Mouse (Mus musculus) urinary bladder, adult 2 months (tissue): ENCODE data around the gene Chic1. TPM values are rescaled to one million over a fixed set of nuclear protein-coding genes. Genes with fewer than 3 reads are reported as not detected.
A peak's percentile ranks its signal among the peaks of the same experiment; 100 is the strongest.

Experiments
- DNase-seq: peaks from one replicate; pipeline ENCODE4 v3.0.0; 2022; ENCODE audit warnings: low spot score
- polyA plus RNA-seq: library from polyadenylated mRNA; depleted of rRNA; stranded (reverse); fragments of >200 nt; gene quantifications from 2 replicates; pipeline ENCODE4 v1.2.3, GENCODE M21; 2012; rRNA removed

The Chic1 gene
- polyA plus RNA-seq = 3.4 and 3.8 TPM in 2 replicates

DNA sequence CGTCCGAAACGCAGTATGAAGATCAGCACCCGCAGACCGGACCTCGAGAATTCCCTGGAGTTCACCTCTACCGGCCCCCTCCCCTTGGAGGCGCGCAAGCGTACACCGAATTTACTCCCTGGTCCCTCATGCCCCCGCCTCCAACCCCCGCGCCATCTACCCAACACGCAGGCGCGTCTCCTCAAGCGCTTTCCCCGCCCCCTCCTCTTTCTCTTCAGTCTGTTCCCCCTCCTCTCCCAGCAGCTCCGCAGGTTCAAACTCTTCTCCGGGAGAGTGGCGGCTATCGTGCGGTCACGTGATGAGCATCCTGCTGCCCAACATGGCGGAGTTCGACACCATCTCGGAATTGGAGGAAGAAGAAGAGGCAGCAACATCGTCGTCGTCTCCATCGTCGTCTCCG is at the start of gene Chic1:
Chic1 (plus strand) TSS at position 190 of the 400 bp plus-strand sequence.
- DNase-seq = peak; percentile 29

DNA sequence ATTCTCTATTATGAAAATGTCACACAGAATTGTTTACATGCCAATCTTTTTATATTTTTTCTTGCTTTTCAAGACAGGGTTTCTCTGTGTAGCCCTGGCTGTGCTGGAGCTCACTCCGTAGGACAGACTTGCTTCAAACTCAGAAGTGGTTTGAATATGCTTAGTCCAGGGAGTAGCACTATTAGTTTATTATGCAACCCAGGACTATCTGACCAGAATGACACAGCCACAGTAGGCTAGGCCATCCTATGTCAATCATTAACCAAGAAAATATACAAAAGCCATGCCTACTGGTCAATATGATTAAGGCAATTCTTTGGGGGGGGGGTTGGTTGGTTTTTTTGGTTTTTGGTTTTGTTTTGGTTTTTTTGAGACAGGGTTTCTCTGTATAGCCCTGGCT is 48.0 kb upstream of the Chic1 start:
- no peak for DNase-seq

DNA sequence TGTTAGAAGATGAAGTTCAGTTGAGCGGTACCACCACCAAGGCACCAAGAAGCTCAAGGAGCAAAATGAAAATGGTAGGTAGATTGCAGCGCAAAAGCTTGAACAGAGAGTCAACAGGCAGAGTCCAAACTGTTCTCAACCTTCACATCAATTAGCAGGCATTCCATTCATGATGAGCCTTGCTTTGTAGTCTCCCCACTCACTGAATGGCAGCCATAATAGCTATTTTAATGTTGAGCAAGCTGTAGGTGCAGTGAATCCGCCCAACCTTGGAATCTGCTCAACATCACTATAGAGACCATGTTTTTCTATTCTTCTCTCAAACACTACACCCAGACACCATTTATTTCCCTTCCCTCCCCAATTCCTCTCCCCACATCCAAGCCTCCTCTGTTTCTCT is 44.6 kb upstream of the Chic1 start:
- no peak for DNase-seq

DNA sequence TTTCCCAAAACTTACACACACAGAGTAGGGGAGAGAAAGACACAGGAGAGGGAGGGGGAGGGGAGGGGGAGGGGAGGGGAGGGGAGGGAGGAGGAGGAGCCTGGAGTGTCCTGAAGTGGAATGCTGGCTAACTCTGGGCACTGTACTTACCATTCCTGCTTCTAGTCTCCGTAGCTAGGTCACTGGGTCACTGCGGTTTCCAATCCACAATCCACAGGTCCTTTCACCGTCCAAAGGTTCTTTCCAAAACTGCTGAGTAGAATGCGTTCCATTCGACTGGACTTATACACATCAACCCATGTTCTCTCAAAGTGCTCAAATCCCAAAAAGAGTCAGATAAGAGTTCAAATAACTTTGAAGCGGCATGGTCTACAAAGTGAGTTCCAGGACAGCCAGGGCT is 42.1 kb upstream of the Chic1 start:
- DNase-seq = no peak

DNA sequence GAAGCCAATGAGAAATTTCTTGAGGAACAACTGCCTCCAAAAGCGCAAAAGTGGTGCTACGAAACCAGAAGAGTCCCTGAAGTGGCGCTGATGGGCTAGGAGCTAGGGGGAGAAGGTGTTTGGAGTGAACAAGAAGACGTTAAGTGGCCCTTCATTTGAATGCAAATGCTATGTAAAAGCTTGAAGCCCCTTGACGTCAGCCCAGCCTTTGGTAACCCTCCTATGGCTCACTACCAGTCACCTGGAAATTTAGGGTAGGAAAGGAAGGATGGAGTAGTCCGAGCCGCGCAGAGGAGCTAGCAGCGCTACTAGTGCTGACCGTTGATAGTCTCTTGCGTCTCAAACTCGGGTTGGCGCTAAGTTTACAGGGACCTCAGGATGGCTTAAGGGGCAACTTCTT is 35.1 kb upstream of the Chic1 start, which contains the start of gene Cdx4:
Cdx4 (plus strand) TSS at position 253 of the 400 bp plus-strand sequence.
- no peak for DNase-seq

DNA sequence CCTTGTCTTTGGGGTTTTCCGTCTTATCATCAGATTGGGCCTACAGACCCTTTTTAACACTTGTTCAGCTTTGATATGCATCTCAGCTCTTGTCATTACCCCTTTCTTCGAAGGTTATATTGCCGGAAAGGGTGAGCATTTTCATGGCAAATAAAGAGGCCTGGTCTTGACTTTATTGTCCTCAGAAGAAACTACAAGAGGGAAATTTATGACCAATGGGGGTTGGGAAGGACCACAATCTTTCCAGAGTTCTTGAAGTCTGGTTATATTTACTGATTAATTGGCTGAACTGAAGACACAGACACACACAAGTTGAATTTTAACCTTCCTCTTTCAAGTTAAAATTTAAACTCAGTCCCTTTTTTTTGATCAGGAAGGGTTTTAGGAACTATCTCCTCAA is 30.4 kb upstream of the Chic1 start:
- DNase-seq = no peak

DNA sequence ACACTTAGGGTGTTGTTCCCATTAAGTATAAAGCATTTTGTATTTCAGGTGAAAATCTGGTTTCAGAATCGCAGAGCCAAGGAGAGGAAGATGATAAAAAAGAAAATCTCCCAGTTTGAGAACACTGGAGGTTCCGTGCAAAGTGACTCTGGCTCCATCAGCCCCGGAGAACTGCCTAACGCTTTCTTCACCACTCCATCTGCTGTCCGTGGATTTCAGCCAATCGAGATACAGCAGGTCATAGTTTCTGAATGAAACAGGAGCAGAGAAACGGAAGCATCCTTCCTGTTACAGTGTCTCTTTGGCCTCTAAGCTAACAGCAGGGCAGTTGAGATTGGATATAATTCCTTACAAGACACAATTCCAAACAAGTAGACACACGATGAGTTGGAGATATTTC is 26.9 kb upstream of the Chic1 start:
- DNase-seq = no peak

DNA sequence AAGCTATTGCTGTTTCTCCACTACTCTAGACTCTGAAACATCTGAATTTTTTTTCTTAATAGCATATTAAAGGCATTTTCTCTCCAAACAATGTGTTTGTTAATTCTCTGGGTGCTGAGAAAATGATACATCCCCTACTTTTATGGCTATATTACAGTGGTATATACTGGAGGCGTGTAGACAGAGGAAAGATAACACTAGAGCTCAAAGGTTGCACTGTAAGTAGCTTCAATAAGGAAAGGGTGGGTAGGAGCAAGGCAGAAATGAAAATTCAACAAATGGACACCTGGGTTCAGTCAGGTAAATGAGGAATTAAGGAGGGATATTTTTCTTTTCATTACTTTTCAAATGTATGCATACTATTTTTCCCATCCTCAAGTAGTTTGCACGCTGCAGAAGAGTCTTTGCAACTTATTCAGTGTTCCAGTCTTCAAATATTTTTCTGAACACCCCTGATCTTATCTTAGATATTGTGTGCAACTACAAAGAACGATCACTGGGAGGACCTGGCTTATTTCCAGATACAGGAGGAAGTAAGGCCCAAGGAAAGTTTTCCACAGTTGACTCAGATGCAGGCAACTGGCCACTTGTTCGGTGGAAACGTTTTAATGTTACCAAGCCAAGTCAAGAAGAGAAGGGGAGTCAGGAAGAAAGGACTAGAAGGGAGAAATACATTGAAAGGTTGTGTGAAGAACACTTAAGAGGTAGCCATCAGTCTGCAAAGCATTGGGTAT is 25.0 kb upstream of the Chic1 start:
- no peak for DNase-seq

DNA sequence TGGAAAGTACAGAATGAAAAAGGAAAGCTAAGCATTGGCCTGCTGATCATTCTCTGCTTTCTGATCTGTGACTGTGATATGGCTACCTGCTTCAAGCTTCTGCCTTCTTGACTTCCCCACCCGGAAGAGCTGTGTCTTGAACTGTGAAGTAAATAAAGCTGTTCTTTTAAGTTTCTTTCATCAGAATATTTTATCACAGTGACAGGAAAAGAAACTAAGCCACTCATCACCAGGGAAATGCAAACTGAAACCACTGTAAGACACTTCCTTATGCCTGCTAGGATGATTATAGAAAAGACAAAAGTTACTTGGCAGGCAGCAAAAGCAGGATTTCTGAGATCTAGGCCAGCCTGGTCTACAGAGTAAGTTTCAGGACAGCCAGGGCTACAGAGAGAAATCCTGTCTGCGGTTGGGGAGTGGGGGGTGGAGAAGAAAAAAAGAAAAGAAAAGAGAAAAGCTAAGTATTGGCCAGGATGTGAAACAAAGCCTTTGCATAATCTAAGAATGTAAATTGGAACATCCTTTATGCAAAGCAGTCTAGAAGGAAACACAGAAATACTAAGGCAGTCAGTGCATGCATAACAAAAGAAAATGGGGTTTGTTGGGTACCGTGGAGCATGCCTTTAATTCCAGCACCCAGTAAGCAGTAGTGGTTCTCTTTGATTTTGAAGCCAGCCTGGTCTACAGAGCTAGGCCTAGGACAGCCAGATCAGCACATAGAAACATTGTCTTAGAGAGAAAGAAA is 14.7 kb upstream of the Chic1 start:
- DNase-seq = no peak

DNA sequence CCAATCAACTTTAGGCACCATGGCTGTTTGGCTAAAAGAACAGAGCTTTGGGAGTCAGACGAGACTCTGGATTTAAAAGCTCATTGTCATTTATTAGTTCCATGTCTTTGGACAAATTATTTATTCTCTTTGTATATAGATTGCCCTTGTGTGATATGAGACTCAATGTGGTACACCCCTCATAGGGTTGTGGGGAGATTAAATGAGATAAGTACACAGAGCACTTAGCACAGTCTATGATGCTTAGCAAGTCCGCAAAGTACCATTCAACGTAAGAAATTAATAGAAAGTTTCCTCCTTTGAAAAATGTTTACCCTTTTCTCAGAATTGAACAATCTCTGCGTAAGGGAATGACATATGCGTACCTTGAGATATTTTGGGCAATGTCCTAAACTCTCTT is 492 bp upstream of the Chic1 start:
- DNase-seq = no peak

DNA sequence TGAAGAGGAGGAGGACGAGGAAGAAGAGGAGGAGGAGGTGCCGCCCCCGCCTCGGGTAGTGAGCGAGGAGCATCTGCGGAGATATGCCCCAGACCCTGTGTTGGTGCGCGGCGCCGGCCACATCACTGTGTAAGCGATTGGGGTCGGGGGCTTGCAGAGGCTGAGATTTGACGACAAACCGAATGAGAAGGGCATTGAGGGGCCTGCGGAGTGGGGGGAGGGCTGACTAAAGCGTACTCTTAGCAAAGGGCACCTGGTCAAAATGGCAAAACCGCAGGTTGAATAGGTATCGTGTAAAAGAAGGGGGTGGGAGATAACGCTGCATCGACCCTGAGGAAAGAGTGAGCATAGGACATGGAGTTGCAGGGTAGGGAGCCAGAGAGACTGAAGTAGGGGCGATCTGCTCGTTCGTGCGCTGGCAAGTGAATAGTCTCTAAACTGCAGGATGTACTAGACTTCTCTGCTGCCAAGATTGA is 523 bp downstream of the Chic1 start:
- no peak for DNase-seq

DNA sequence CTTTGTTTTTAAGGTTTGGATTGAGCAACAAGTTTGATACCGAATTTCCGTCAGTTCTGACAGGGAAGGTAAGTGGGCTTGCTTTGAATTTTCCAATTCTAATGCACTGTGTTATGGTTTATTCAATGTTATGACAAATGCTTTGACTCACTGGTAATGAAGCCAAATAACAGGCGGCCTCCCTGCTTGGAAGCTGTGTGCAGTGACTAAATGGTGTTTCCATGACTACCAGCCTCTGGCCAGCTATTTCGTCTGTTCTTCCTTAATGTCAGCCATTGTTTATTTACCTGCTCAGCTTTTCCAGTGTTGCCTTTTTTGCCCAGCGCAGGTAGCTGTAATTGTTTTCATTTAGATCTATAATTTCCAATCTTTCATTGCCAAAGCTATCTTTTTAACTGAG is 9.9 kb downstream of the Chic1 start:
- DNase-seq = no peak

DNA sequence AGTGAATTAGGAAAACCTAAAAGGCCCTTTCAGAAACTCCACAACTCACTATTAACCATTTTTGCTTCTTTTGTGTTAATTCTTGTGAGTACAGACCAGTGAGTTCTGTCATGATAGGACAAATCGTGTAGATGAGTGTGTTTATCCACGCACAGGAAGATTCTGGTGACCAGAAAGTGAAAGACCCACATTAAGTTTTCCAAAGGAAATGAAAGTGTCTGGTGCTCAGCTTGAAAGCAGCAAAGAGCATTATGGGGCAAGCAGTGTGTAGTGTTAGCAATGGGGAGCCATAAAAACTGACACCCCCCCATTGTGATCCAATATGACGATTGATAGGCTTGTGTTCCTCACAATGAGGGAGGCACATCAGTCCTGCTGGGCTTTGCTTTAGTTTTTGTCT is 12.4 kb downstream of the Chic1 start:
- no peak for DNase-seq

DNA sequence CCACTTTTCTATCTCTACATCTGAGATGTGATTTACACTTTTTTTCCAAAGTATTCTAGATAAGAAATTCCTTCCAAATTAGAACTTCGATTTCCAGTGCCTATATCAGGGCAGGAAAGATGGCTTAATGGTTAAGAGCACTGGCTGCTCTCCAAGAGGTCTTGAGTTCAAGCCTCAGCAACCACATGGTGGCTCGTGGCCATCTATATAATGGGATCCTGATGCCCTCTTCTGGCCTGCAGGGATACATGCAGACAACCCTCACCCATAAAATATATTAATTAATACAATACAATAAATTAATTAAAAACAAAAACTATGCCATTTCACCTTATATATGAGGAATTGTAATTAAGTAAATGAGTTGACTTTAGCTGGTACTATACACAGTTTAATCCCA is 14.9 kb downstream of the Chic1 start:
- no peak for DNase-seq

DNA sequence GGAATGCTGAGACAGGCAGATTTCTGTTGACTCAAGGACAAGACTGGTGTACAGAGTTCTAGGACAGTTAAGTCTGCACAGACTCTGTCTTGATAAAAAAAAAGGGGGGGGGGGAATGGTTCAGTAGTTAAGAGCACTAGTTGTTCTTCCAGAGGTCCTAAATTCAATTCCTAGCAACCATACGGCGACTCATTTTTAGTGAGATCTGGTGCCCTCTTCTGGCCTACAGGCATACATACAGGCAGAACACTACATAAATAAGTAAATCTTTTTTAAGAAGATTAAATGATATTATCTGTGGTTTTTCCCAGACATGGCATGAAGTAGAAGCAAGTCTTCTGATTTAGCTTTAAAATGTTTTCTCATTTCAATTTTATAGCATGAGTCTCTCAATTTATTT is 15.4 kb downstream of the Chic1 start:
- DNase-seq = no peak

DNA sequence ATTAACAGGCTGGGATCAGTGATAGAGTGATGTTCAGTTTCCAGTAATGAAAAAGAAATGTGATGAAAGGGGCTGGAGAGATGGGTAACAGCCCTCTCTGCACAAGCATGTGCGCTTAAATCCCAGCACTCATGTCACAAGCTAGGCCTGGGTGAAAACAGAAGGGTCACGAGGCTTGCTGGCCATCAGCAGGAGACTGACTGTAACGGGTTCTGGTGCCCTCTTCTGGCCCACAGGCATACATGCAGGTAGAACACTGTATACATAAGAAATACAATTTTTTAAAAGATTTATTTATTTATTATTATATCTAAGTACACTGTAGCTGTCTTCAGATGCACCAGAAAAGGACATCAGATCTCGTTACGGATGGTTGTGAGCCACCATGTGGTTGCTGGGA is 18.0 kb downstream of the Chic1 start:
- no peak for DNase-seq

DNA sequence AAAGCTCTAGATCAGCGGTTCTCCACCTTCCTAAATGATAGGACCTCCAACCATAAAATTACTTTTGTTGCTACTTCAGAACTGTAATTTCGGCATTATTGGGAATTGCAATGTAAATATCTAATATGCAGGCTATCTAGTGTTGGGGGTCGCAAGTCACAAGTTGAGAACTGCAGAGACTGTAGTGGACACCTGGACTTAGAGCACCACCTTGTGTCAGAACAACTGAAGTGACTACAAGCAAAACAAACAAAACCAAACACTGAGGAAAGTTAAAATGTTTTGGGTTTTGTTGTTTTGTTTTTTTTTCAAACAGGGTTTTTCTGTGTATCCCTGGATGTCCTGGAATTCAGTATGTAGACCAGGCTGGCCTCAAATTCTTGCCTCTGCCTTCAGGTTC is 28.3 kb downstream of the Chic1 start:
- no peak for DNase-seq

DNA sequence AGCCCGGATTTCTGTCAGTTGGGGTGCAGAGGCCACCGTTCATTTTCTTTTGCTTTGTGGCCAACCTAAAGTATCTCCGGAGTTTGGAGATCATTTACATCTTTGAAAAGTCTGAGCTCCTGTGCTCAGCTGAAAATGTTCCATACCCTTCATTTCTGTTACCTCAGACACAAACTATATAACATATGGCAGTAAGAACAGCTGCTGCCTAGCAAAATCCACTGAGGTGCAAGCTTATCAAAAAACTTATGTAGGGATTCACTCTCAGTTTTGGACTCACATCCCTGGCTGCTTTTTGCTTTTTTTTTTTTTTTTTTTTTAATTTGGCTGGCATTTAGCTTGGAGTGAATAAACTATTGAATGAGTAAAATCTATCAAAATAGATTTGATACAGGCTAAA is 31.9 kb downstream of the Chic1 start:
- no peak for DNase-seq

DNA sequence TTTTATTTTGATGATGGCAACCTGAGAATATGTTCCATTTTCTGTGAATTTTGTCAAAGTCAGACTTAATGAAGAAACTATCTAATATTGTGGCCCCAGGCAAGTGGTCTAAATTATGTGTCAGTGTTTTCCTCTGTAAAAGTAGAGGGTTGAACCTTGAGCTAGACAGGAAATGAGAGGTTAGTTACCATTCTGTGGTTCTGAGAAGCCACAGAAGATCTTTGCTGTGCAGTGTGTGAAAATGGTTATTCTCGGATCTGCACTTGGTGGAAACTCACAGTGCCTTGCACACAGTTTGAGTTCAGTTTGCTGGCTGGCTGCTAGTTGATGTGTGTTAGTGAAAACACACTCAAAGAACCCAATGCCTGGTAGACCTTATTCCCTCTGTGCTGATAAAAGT is 37.6 kb downstream of the Chic1 start:
- no peak for DNase-seq

DNA sequence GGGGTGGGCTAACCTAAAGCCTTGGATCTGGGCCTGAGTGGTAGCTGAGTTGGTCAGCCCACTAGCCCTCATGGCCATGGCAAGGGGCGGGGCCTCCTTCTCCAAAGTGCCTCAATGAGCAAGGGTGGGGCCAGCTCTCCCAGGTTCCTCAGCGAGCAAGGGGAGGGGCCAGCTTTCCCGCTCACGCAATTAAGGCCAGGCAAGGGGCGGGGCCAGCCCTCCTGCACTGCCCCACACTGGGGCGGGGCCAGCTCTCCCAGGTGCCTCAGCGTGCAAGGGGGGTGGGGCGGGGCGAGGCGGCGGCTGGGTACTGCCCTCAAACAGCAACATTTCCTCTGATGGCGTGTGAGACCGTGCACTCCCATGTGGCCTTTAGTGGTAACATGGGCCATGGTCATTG is 48.7 kb downstream of the Chic1 start:
- DNase-seq = no peak

DNA sequence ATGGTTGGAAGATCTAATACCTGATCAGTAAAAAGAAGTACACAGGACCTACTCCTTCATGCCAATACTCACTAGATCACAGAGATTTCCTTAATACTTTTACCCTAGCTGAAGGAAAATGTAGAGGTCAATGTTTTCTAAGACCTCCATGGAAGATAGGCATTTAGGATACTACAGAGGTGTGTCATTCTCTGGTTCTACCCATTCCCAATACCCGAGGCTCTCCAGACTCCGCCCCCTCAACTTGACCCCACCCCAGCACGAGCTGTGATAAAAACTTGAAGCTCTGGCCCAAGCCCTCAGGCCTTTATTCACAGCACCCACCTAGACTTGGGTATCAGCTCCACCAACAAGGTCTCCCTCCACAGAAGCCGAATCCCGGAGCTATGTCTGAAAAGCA is 57.9 kb downstream of the Chic1 start, which contains the start of gene Tsx:
Tsx (plus strand) TSS at position 301 of the 400 bp plus-strand sequence.
- no peak for DNase-seq

DNA sequence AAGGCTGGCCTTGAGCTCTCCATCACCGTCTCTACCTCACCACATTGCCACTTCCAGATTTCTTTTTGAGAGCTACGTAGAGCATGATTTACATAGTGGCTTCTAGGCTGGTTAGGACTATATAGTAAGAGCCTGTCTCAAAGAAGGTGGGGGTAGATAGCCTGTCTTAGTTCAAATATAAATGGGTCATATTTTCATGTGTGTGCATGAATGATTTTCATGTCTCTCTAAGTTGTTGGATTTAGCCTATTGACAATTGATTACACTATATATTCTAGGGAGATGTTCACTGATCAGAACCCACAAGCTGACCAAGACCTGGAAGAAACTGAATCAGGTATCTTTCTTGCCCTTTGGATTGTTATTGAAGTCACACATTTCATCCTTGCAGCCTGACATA is 65.4 kb downstream of the Chic1 start, which contains the start of gene Gm26992:
Gm26992 (plus strand) TSS at position 301 of the 400 bp plus-strand sequence.
- DNase-seq = no peak

DNA sequence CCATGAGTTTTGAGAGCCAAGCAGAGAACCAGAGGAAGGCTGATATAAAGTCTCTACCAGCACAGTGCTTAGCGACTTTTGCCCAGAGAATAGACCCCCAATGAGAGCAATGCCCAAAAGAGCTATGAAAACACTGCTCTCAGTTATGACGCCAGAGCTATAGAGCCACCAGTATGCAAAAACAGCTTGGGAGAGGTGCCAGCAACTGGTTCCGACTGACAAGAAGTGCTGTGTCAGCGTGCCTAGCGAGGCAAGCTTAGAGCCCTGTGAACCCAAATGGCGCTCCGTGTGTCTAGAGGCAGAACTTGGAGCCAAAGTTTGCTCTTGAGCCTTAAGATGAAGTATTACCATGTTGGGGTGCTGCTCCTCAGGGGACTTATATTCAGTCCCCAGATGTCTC is 71.4 kb downstream of the Chic1 start:
- DNase-seq = no peak
